Mouse (Mus musculus) megakaryocyte, embryonic 14.5 days (primary cell): ENCODE measurements at regions not wholly inside any gene's neighbourhood (a gene's known extent, or its start where the extent isn't known, plus 50 kb on each side); places are given as distances from the start of the nearest gene placed in this dataset.

ENCODE experiments used
- H3K27me3 ChIP-seq: replicated peaks from 2 replicates; pipeline ENCODE3; 2012; ENCODE audit warnings: inconsistent platforms
- H3K36me3 ChIP-seq: replicated peaks from 2 replicates; pipeline ENCODE3; 2012; ENCODE audit warnings: low read length, inconsistent platforms, mixed read lengths
- H3K4me1 ChIP-seq: 2 replicates; pipeline ENCODE4 v1.6.1; 2012; ENCODE audit warnings: inconsistent platforms
- H3K4me3 ChIP-seq: replicated peaks from 2 replicates; pipeline ENCODE3; 2012; ENCODE audit warnings: moderate library complexity, mild to moderate bottlenecking, inconsistent platforms
- H3K9me3 ChIP-seq: 2 replicates; pipeline ENCODE4 v1.6.1; 2012; ENCODE audit warnings: inconsistent platforms
- FLI1 ChIP-seq: IDR thresholded peaks from 2 replicates; pipeline ENCODE4 v1.6.1; 2012; ENCODE audit warnings: low read length, inconsistent platforms, mixed read lengths
- GATA1 ChIP-seq: IDR thresholded peaks from 3 replicates; pipeline ENCODE4 v1.6.1; 2012; ENCODE audit warnings: mixed read lengths, low read length, inconsistent platforms, borderline replicate concordance

GRCm38 (mm10) chr11:52519877-52520276, 123.6 kb downstream of the 9530068E07Rik start:
- peaks cover 6% of the 10 kb centered on the region for H3K9me3 ChIP-seq
- H3K4me3 ChIP-seq: no peak overlapping the region
- TF ChIP-seq GATA1 (no peak), FLI1 (no peak)
- peaks cover 55% of the 10 kb centered on the region for H3K4me1 ChIP-seq
- H3K27me3 ChIP-seq: peaks cover 2% of the 10 kb centered on the region
- H3K36me3 ChIP-seq: no peaks in the 10 kb centered on the region

- peaks cover 2% of the 10 kb centered on the region for H3K27me3 ChIP-seq
- no peaks in the 10 kb centered on the region for H3K36me3 ChIP-seq
- H3K4me1 ChIP-seq: peaks cover 62% of the 10 kb centered on the region
- H3K4me3 ChIP-seq: no peak overlapping the region
- peaks cover 6% of the 10 kb centered on the region for H3K9me3 ChIP-seq
- TF ChIP-seq GATA1 (no peak), FLI1 (no peak)
Measured at GRCm38 (mm10) chr11:52521879-52522278, 125.7 kb downstream of the 9530068E07Rik start.

- Histone ChIP-seq H3K9me3 (peaks cover 2% of the 10 kb centered on the region), H3K27me3 (peaks cover 2% of the 10 kb centered on the region), H3K4me1 (peaks cover 67% of the 10 kb centered on the region), H3K4me3 (no peak overlapping the region), H3K36me3 (no peaks in the 10 kb centered on the region)
- no peak for TF ChIP-seq GATA1
- no peak for TF ChIP-seq FLI1
Measured at GRCm38 (mm10) chr11:52522384-52522783, 126.2 kb downstream of the 9530068E07Rik start.

- Histone ChIP-seq H3K27me3 (peaks cover 4% of the 10 kb centered on the region), H3K4me1 (peaks cover 75% of the 10 kb centered on the region), H3K9me3 (no peaks in the 10 kb centered on the region), H3K36me3 (no peaks in the 10 kb centered on the region), H3K4me3 (peak overlapping the region; percentile 70)
- TF ChIP-seq FLI1: no peak
- TF ChIP-seq GATA1: no peak
Measured at GRCm38 (mm10) chr11:52523191-52523590, 127.0 kb downstream of the 9530068E07Rik start.

GRCm38 (mm10) chr11:52523671-52524070, 127.4 kb downstream of the 9530068E07Rik start:
- peaks cover 74% of the 10 kb centered on the region for H3K4me1 ChIP-seq
- no peaks in the 10 kb centered on the region for H3K9me3 ChIP-seq
- H3K36me3 ChIP-seq: no peaks in the 10 kb centered on the region
- no peak for TF ChIP-seq FLI1
- TF ChIP-seq GATA1: no peak
- no peak overlapping the region for H3K4me3 ChIP-seq
- H3K27me3 ChIP-seq: peaks cover 3% of the 10 kb centered on the region

- peaks cover 5% of the 10 kb centered on the region for H3K27me3 ChIP-seq
- no peak for TF ChIP-seq GATA1
- TF ChIP-seq FLI1: no peak
Measured at GRCm38 (mm10) chr11:52525446-52525845, 129.2 kb downstream of the 9530068E07Rik start.

GRCm38 (mm10) chr11:52526306-52526705, 130.1 kb downstream of the 9530068E07Rik start:
- Histone ChIP-seq H3K9me3 (no peaks in the 10 kb centered on the region), H3K4me1 (peaks cover 67% of the 10 kb centered on the region), H3K4me3 (no peak overlapping the region), H3K36me3 (no peaks in the 10 kb centered on the region), H3K27me3 (peaks cover 10% of the 10 kb centered on the region)
- no peak for TF ChIP-seq GATA1
- TF ChIP-seq FLI1: no peak

More at GRCm38 (mm10) chr11:52525446-52525845, 129.2 kb downstream of the 9530068E07Rik start:
- Histone ChIP-seq H3K4me1 (peaks cover 70% of the 10 kb centered on the region), H3K4me3 (peak overlapping the region; percentile 42), H3K9me3 (no peaks in the 10 kb centered on the region), H3K36me3 (no peaks in the 10 kb centered on the region)

- no peaks in the 10 kb centered on the region for H3K36me3 ChIP-seq
- H3K4me3 ChIP-seq: no peak overlapping the region
- H3K9me3 ChIP-seq: no peaks in the 10 kb centered on the region
- H3K27me3 ChIP-seq: peaks cover 52% of the 10 kb centered on the region
- H3K4me1 ChIP-seq: peaks cover 47% of the 10 kb centered on the region
- TF ChIP-seq GATA1 (no peak), FLI1 (no peak)
Measured at GRCm38 (mm10) chr11:52533379-52533778, 137.2 kb downstream of the 9530068E07Rik start.

- Histone ChIP-seq H3K4me3 (no peak overlapping the region), H3K36me3 (no peaks in the 10 kb centered on the region), H3K27me3 (peaks cover 56% of the 10 kb centered on the region), H3K4me1 (peaks cover 51% of the 10 kb centered on the region), H3K9me3 (no peaks in the 10 kb centered on the region)
- TF ChIP-seq GATA1 (no peak), FLI1 (no peak)
Measured at GRCm38 (mm10) chr11:52534586-52534985, 138.4 kb downstream of the 9530068E07Rik start.

- H3K36me3 ChIP-seq: no peaks in the 10 kb centered on the region
- no peaks in the 10 kb centered on the region for H3K9me3 ChIP-seq
- TF ChIP-seq FLI1: no peak
- no peak for TF ChIP-seq GATA1
- no peak overlapping the region for H3K4me3 ChIP-seq
- H3K4me1 ChIP-seq: peaks cover 57% of the 10 kb centered on the region
- H3K27me3 ChIP-seq: peaks cover 59% of the 10 kb centered on the region
Measured at GRCm38 (mm10) chr11:52536211-52536610, 140.0 kb downstream of the 9530068E07Rik start.

- Histone ChIP-seq H3K4me3 (no peak overlapping the region), H3K9me3 (no peaks in the 10 kb centered on the region), H3K36me3 (no peaks in the 10 kb centered on the region), H3K27me3 (peaks cover 62% of the 10 kb centered on the region), H3K4me1 (peaks cover 57% of the 10 kb centered on the region)
- TF ChIP-seq GATA1 (no peak), FLI1 (no peak)
Measured at GRCm38 (mm10) chr11:52536841-52537240, 140.6 kb downstream of the 9530068E07Rik start.
